Mouse (Mus musculus) E14TG2a.4 (cell line): ENCODE measurements at regions not wholly inside any gene's neighbourhood (a gene's known extent, or its start where the extent isn't known, plus 50 kb on each side); places are given as distances from the start of the nearest gene placed in this dataset.

Source experiments
- CTCF ChIP-seq: conservative IDR thresholded peaks from 2 replicates; pipeline ENCODE4 v1.5.1; 2014; ENCODE audit warnings: low read length
- NANOG ChIP-seq: IDR thresholded peaks from 2 replicates; pipeline ENCODE4 v1.6.1; 2014; ENCODE audit warnings: borderline replicate concordance, low read length, mixed read lengths
- POU5F1 ChIP-seq: IDR thresholded peaks from 2 replicates; pipeline ENCODE4 v1.6.1; 2014; ENCODE audit warnings: low read length, borderline replicate concordance

- TF ChIP-seq CTCF (no peak), NANOG (no peak), POU5F1 (no peak)
Measured at GRCm38 (mm10) chr17:93741341-93741740, 542.5 kb downstream of the Adcyap1 start.
